22 mouse cellular contexts compared by ENCODE assay signal in genomic region chr1:45488291-45488690, GRCm38 (mm10). TPM values are rescaled to one million over a fixed set of nuclear protein-coding genes. Genes with fewer than 3 reads are reported as not detected.
DNase-seq lines count a peak whose midpoint lies in the region; ATAC-seq and TF ChIP-seq lines count a peak whose summit lies in the region.
"Had no signal": no experiment of that assay in that cellular context is flagged by ENCODE, and none has a peak within 500 bp of the region (broad histone marks: within the 10 kb centered on the region; RNA-seq: fewer than 3 reads in every experiment).

No protein-coding gene starts in this region.

- no peak for ATAC-seq in liver, postnatal 0 days
- no peak for ATAC-seq in kidney, embryonic 15.5 days (replicated peaks; ENCODE audit: low FRiP score)
- ATAC-seq: forebrain, embryonic 13.5 days; forebrain, embryonic 15.5 days; forebrain, postnatal 0 days had no signal

- TF ChIP-seq POLR2A in liver, adult 2 months (IDR thresholded peaks at IDR 0.05; ENCODE audit: extremely low read depth, insufficient read depth, low read length): no peak

- H3K36me3 ChIP-seq in liver, adult 2 months (ENCODE audit: control insufficient read depth, insufficient read depth, low read length): no peaks in the 10 kb centered on the region
- H3K36me3 ChIP-seq in liver, postnatal 0 days (replicated peaks; ENCODE audit: insufficient read depth, low read length): no peaks in the 10 kb centered on the region
- no peaks in the 10 kb centered on the region for H3K36me3 ChIP-seq in kidney, embryonic 15.5 days
- H3K36me3 ChIP-seq: embryonic facial prominence, embryonic 13.5 days; embryonic facial prominence, embryonic 15.5 days; forebrain, embryonic 15.5 days had no signal

- H3K27me3 ChIP-seq in liver, adult 2 months (ENCODE audit: control insufficient read depth, insufficient read depth, low read length): no peaks in the 10 kb centered on the region
- no peaks in the 10 kb centered on the region for H3K27me3 ChIP-seq in liver, postnatal 0 days (ENCODE audit: insufficient read depth, low read length)
- no peaks in the 10 kb centered on the region for H3K27me3 ChIP-seq in kidney, embryonic 15.5 days
- H3K27me3 ChIP-seq: embryonic facial prominence, embryonic 13.5 days; embryonic facial prominence, embryonic 15.5 days; forebrain, embryonic 13.5 days; forebrain, embryonic 15.5 days had no signal

- no peak overlapping the region for H3K27ac ChIP-seq in liver, adult 2 months (replicated peaks; ENCODE audit: insufficient read depth, low read depth, low read length)
- H3K27ac ChIP-seq in liver, postnatal 0 days (ENCODE audit: low read depth): no peak overlapping the region
- H3K27ac ChIP-seq in kidney, embryonic 15.5 days: no peak overlapping the region
- H3K27ac ChIP-seq: embryonic facial prominence, embryonic 13.5 days; embryonic facial prominence, embryonic 15.5 days; forebrain, embryonic 13.5 days; forebrain, embryonic 15.5 days had no signal

- no peak overlapping the region for H3K9ac ChIP-seq in liver, adult 2 months (ENCODE audit: low read depth, low read length)
- H3K9ac ChIP-seq in liver, postnatal 0 days (replicated peaks): no peak overlapping the region
- no peak overlapping the region for H3K9ac ChIP-seq in kidney, embryonic 15.5 days
- H3K9ac ChIP-seq: embryonic facial prominence, embryonic 13.5 days; embryonic facial prominence, embryonic 15.5 days; forebrain, embryonic 13.5 days; forebrain, embryonic 15.5 days; forebrain, postnatal 0 days had no signal

- DNase-seq in liver, adult 2 months (ENCODE audit: extremely low read depth, low read depth, low spot score): peak; percentile 1
- no peak for DNase-seq in liver, postnatal 0 days
- peak; percentile 2 for DNase-seq in lung, postnatal 10 days
- DNase-seq in lung, adult 18-20 months: no peak
- peak; percentile 46 for DNase-seq in brain, adult 2 months (ENCODE audit: low read depth, low spot score)
- DNase-seq in telencephalon, adult 2 months (ENCODE audit: low read depth, low spot score): peak; percentile 38
- DNase-seq in cerebellum, adult 18-20 months: no peak
- DNase-seq: adrenal gland, adult 8-10 months; adrenal gland, postnatal 14 days; cerebellum, adult 11-12 months; cerebellum, adult 8-10 months; cerebellum, adult 9-11 months; cerebellum, postnatal 14 days; cerebellum, postnatal 36 days; embryo, embryonic 11 days; forebrain, postnatal 0 days had no signal

- no peaks in the 10 kb centered on the region for H3K4me1 ChIP-seq in liver, adult 2 months (ENCODE audit: control insufficient read depth, insufficient read depth, low read length)
- no peaks in the 10 kb centered on the region for H3K4me1 ChIP-seq in liver, postnatal 0 days (ENCODE audit: insufficient read depth)
- H3K4me1 ChIP-seq in kidney, embryonic 15.5 days: no peaks in the 10 kb centered on the region
- H3K4me1 ChIP-seq: forebrain, embryonic 15.5 days had no signal

- WGBS in liver, adult 2 months: 85% methylated on average over 1 of the region's 1 CpGs
- WGBS in liver, postnatal 0 days (ENCODE audit: insufficient replicate concordance): 73% methylated on average over 1 of the region's 1 CpGs
- 85% methylated on average over 1 of the region's 1 CpGs for WGBS in kidney, embryonic 15.5 days

- no peak for TF ChIP-seq CTCF in liver, adult 2 months (IDR thresholded peaks at IDR 0.05; ENCODE audit: low read depth, low read length)
- no peak for TF ChIP-seq CTCF in liver, postnatal 0 days (IDR thresholded peaks at IDR 0.05; ENCODE audit: low read depth)

- no peaks in the 10 kb centered on the region for H3K9me3 ChIP-seq in liver, postnatal 0 days (ENCODE audit: low read length)
- no peaks in the 10 kb centered on the region for H3K9me3 ChIP-seq in kidney, embryonic 15.5 days (replicated peaks)
- H3K9me3 ChIP-seq: embryonic facial prominence, embryonic 13.5 days; embryonic facial prominence, embryonic 15.5 days; forebrain, embryonic 13.5 days; forebrain, embryonic 15.5 days had no signal

- no peak for TF ChIP-seq EP300 in liver, postnatal 0 days (IDR thresholded peaks at IDR 0.05; ENCODE audit: low read depth)

- no peak overlapping the region for H3K4me3 ChIP-seq in liver, adult 2 months (ENCODE audit: insufficient read depth, low read depth, low read length)
- no peak overlapping the region for H3K4me3 ChIP-seq in liver, postnatal 0 days (ENCODE audit: low read depth, low read length)
- no peak overlapping the region for H3K4me3 ChIP-seq in kidney, embryonic 15.5 days (replicated peaks)
- H3K4me3 ChIP-seq: embryonic facial prominence, embryonic 13.5 days; embryonic facial prominence, embryonic 15.5 days; forebrain, embryonic 13.5 days; forebrain, embryonic 15.5 days had no signal

- no peak overlapping the region for H3K4me2 ChIP-seq in liver, postnatal 0 days (ENCODE audit: low read depth, low read length)
- no peak overlapping the region for H3K4me2 ChIP-seq in kidney, embryonic 15.5 days
- H3K4me2 ChIP-seq: embryonic facial prominence, embryonic 13.5 days; embryonic facial prominence, embryonic 15.5 days; forebrain, embryonic 13.5 days; forebrain, embryonic 15.5 days had no signal

- no peaks in the 10 kb centered on the region for H3K79me2 ChIP-seq in liver, adult 2 months (ENCODE audit: control insufficient read depth, insufficient read depth, low read length)

RNA-seq across cellular contexts. Expression of gene Col5a2, which starts 14.8 kb away (rescaled TPM):
- total RNA-seq in liver, adult 2 months (2014; rRNA removed): 2.0 and 2.6 TPM in 2 replicates
- 0.50 and 0.70 TPM in 2 replicates for polyA plus RNA-seq in liver, adult 2 months (2012; rRNA removed)
- 4.6 and 5.2 TPM in 2 replicates for polyA plus RNA-seq in liver, postnatal 0 days (2015; fragmentation: Nextera tagmentation; extraction: Ambion mirVana)
- 42.6 and 47.9 TPM in 2 replicates for polyA plus RNA-seq in kidney, embryonic 15.5 days (2015; fragmentation: Nextera tagmentation; extraction: Ambion mirVana)
- total RNA-seq: common myeloid progenitor, adult 5-6 weeks had no signal

Comparison
In these comparisons a context has a peak if more than half of its experiments do, and no peak if none do; other contexts are left out.
1. DNase-seq: peak in liver, adult 2 months (single experiment), lung, postnatal 10 days (single experiment), brain, adult 2 months (single experiment) and telencephalon, adult 2 months (single experiment); none in liver, postnatal 0 days (single experiment), lung, adult 18-20 months (0 of 2) and cerebellum, adult 18-20 months (0 of 2).